Mouse (Mus musculus) hindbrain, embryonic 11.5 days (tissue): Measurements from ENCODE around the gene Gm20920. TPM values are rescaled to one million over a fixed set of nuclear protein-coding genes. Genes with fewer than 3 reads are reported as not detected.
"Not testable (repeated sequence)": the region's sequence is repeated elsewhere in the genome, so short reads cannot be mapped to it uniquely, and the experiment has no call there.

ENCODE experiments used
- ATAC-seq: fragments of 200-750 bp; cut with Nextera tagmentation; 2 replicates; pipeline ENCODE4 v1.8.0; 2017; ENCODE audit warnings: mild to moderate bottlenecking, moderate TSS enrichment, moderate library complexity; ENCODE audit not compliant: low FRiP score
- DNase-seq: peaks from one replicate; pipeline ENCODE4 v3.0.0-alpha.2; 2015; ENCODE audit warnings: low spot score
- H3K27ac ChIP-seq: fragments of 300-500 bp; sonication (generic); 2 replicates; pipeline ENCODE4 v1.5.1; 2014; ENCODE audit warnings: mild to moderate bottlenecking, low read depth, low read length
- H3K27me3 ChIP-seq: fragments of 300-500 bp; sonication (generic); 2 replicates; pipeline ENCODE4 v1.6.1; 2014; ENCODE audit warnings: mild to moderate bottlenecking, low read length, moderate library complexity, mixed read lengths; ENCODE audit not compliant: control insufficient read depth, insufficient read depth
- H3K36me3 ChIP-seq: fragments of 300-500 bp; sonication (generic); 2 replicates; pipeline ENCODE4 v1.6.1; 2014; ENCODE audit warnings: mild to moderate bottlenecking, low read length, moderate library complexity, mixed read lengths; ENCODE audit not compliant: control insufficient read depth, insufficient read depth
- H3K4me1 ChIP-seq: fragments of 300-500 bp; sonication (generic); replicated peaks from 2 replicates; pipeline ENCODE4 v1.6.1; 2014; ENCODE audit warnings: low read length, mixed read lengths; ENCODE audit not compliant: control insufficient read depth, insufficient read depth
- H3K4me2 ChIP-seq: fragments of 300-500 bp; sonication (generic); replicated peaks from 2 replicates; pipeline ENCODE4 v1.6.1; 2014; ENCODE audit warnings: mild to moderate bottlenecking, low read depth, low read length
- H3K4me3 ChIP-seq: fragments of 300-500 bp; sonication (generic); 2 replicates; pipeline ENCODE4 v1.5.1; 2014; ENCODE audit warnings: low read depth, low read length
- H3K9ac ChIP-seq: fragments of 300-500 bp; sonication (generic); 2 replicates; pipeline ENCODE4 v1.6.1; 2014; ENCODE audit warnings: low read depth, low read length
- H3K9me3 ChIP-seq: fragments of 300-500 bp; sonication (generic); 2 replicates; pipeline ENCODE4 v1.6.1; 2016; ENCODE audit warnings: low read length; ENCODE audit not compliant: control insufficient read depth
- WGBS: fragments of 180-500 bp; shearing (Covaris S2); extraction: QIAGEN DNeasy Blood & Tissue Kit; methylation state at CpG from one replicate; pipeline ENCODE4 v1.1.7; 2014; 5-methylcytosine and 5-hydroxymethylcytosine counted together
- polyA plus RNA-seq: library from polyadenylated mRNA; unstranded; fragments of >200 nt; fragmentation: Nextera tagmentation; extraction: Ambion mirVana; gene quantifications from 2 replicates; pipeline ENCODE4 v1.2.1, GENCODE M21; 2014

Gm20920 gene
- polyA plus RNA-seq, result not detected in 2 replicates

- WGBS, result no CpG with 5 or more reads among the region's 6 CpGs
- DNase-seq, ATAC-seq, H3K36me3 ChIP-seq, H3K4me2 ChIP-seq, H3K9ac ChIP-seq, H3K4me3 ChIP-seq, H3K4me1 ChIP-seq, H3K27me3 ChIP-seq, H3K9me3 ChIP-seq, H3K27ac ChIP-seq: not testable (repeated sequence)
These were observed at the start of gene Gm20920 for GRCm38 (mm10) chrY:51851820-51852219. Gene Gm20920, plus strand, starts transcription at chrY:51852120.
